Mouse (Mus musculus): ENCODE results near the gene Igfbp5. TPM values are rescaled to one million over a fixed set of nuclear protein-coding genes. Genes with fewer than 3 reads are reported as not detected.
A peak's percentile ranks its signal among the peaks of the same experiment; 100 is the strongest.

The Igfbp5 gene
- polyA plus RNA-seq, 1 experiment from 2014 or later: 45.9 TPM

- Histone ChIP-seq H3K27me3 (ENCODE audit: poor library complexity, severe bottlenecking) (no peaks in the 10 kb centered on the region), H3K4me3 (peak overlapping the region; percentile 26; the same call in 1 of the 2 replicates), H3K9me3 (peaks cover 14% of the 10 kb centered on the region; the same call in 1 of the 2 replicates), H3K4me1 (peaks cover 51% of the 10 kb centered on the region), H3K27ac (peak overlapping the region; percentile 91), H3K36me3 (replicated peaks) (no peaks in the 10 kb centered on the region)
- DNase-seq (ENCODE audit: extremely low spot score, low spot score): peak; percentile 58
- WGBS: under 1% methylated on average over 6 of the region's 6 CpGs
Measured at GRCm38 (mm10) chr1:72813639-72814403, 60.9 kb downstream of the Igfbp5 start.

- DNase-seq (ENCODE audit: extremely low spot score, low spot score): peak; percentile 17
- Histone ChIP-seq H3K4me3 (peak overlapping the region; percentile 26; the same call in 1 of the 2 replicates), H3K27me3 (ENCODE audit: poor library complexity, severe bottlenecking) (no peaks in the 10 kb centered on the region), H3K27ac (peak overlapping the region; percentile 91), H3K9me3 (peaks cover 14% of the 10 kb centered on the region; the same call in 1 of the 2 replicates), H3K4me1 (peaks cover 50% of the 10 kb centered on the region), H3K36me3 (replicated peaks) (no peaks in the 10 kb centered on the region)
- 28% methylated on average over 5 of the region's 5 CpGs for WGBS
Measured at GRCm38 (mm10) chr1:72813089-72813638, 61.5 kb downstream of the Igfbp5 start.

DNA sequence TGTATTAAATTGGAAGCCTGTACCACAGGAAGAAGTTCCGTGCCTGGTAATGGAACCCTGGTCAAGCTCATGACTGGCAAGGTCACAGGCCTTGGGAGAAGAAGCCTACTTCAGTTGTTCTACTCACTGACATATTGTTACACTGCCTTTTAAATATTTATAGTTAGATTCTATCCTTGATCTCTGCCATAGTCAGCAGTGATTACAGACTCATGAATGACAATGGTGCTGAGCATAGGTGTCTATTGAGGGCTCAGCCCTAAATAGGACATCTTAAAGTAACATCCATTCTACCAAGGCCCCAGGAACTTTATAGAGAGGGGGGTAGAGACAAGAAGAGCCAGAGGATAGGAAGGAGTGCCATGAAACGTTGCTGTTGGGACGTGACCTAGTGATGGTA is 63.6 kb downstream of the Igfbp5 start:
- no peak overlapping the region for H3K27ac ChIP-seq
- no peaks in the 10 kb centered on the region for H3K27me3 ChIP-seq (ENCODE audit: poor library complexity, severe bottlenecking)
- whole genome bisulfite sequencing: 93% methylated on average over 3 of the region's 3 CpGs

DNA sequence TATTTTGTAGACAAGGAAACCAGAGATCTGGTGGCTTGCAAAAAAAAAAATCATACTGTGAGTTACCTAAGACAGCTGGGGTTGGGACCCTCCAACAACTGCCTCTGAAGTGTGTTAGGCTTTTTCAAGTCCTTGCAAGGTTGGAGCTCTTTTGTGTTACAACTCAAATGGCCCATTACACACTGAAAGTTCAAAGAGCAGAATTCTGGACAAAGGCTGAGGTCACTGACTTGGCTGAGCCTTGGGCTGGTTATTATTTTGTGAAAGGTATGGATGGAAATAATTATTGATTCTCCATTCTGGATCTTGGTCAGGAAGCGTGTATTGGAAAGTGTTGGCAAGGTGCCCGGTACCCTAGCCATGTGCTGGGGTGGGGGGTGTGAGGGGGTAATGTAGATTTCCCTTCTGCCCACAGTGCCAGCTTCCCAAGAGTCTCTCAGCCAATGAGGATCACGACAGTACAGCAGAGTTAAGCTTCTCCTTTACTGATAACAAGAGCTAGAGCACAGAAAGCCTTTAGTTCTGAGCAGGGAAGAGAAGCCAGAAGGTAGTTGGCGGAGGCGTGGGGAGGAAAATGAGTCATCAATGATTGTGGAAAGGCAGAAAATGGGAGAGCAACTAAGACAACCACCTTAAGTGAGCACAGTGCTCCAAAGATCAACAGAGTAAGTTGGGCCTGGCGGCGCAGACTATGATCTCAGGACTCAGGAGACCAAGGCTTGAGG is 64.6 kb downstream of the Igfbp5 start:
- H3K36me3 ChIP-seq (replicated peaks): no peaks in the 10 kb centered on the region
- H3K9me3 ChIP-seq: peaks cover 14% of the 10 kb centered on the region; the same call in 1 of the 2 replicates
- H3K27ac ChIP-seq: 0 out of 2 replicates have a peak overlapping the region, but pooled peaks have one; percentile 20
- WGBS: 92% methylated on average over 7 of the region's 7 CpGs
- H3K4me3 ChIP-seq: no peak overlapping the region
- peaks cover 52% of the 10 kb centered on the region for H3K4me1 ChIP-seq
- DNase-seq (ENCODE audit: extremely low spot score, low spot score): no peak
- no peaks in the 10 kb centered on the region for H3K27me3 ChIP-seq (ENCODE audit: poor library complexity, severe bottlenecking)

More for the DNA sequence above, 63.6 kb downstream of the Igfbp5 start:
- Histone ChIP-seq H3K9me3 (peaks cover 14% of the 10 kb centered on the region; the same call in 1 of the 2 replicates), H3K4me3 (no peak overlapping the region), H3K36me3 (replicated peaks) (no peaks in the 10 kb centered on the region), H3K4me1 (peaks cover 49% of the 10 kb centered on the region)
- no peak for DNase-seq (ENCODE audit: extremely low spot score, low spot score)

DNA sequence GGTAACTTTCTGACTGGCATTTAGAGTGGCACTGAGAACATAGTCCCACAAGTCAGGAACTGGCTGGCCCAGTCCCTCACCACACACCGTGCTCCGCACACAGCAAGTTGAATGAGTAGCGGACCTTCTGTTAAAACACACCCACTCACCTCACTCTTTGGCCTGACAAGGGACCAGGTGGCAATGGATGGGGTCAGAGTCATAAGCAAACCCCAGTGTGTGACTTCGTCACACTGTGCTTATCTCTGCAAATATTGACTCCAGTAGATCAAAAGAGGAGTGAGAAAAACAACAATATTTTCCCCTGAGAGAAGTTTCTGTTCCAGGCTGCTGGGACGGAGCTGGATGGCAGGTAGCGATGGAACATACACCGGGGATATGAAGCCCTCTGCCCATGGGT is 65.4 kb downstream of the Igfbp5 start:
- H3K4me3 ChIP-seq: no peak overlapping the region
- 96% methylated on average over 7 of the region's 7 CpGs for WGBS
- H3K27ac ChIP-seq: peak overlapping the region; percentile 53; the same call in 1 of the 2 replicates
- H3K9me3 ChIP-seq: peaks cover 14% of the 10 kb centered on the region; the same call in 1 of the 2 replicates
- H3K36me3 ChIP-seq (replicated peaks): no peaks in the 10 kb centered on the region
- no peaks in the 10 kb centered on the region for H3K27me3 ChIP-seq (ENCODE audit: poor library complexity, severe bottlenecking)
- DNase-seq (ENCODE audit: extremely low spot score, low spot score): no peak
- peaks cover 52% of the 10 kb centered on the region for H3K4me1 ChIP-seq

Other genes with a start within 250 kb of the Igfbp5 start
- not detected in 2 replicates for gene Ankar, start 174.3 kb downstream of the Igfbp5 start, polyA plus RNA-seq (2016; fragmentation: Nextera tagmentation; extraction: Ambion mirVana)
- gene Rpl37a, start 163.6 kb downstream of the Igfbp5 start, polyA plus RNA-seq (2016; fragmentation: Nextera tagmentation; extraction: Ambion mirVana): 1,402 and 1,403 TPM in 2 replicates
- gene Igfbp2, start 50.4 kb downstream of the Igfbp5 start, polyA plus RNA-seq (2016; fragmentation: Nextera tagmentation; extraction: Ambion mirVana): 742 and 777 TPM in 2 replicates
- gene Tnp1, start 141.0 kb upstream of the Igfbp5 start, polyA plus RNA-seq (2016; fragmentation: Nextera tagmentation; extraction: Ambion mirVana): not detected in 2 replicates

Measured in forebrain, embryonic 10.5 days (tissue).